Mouse (Mus musculus) pancreas, adult 10 weeks (tissue): ENCODE results near the gene Fkbp10. TPM values are rescaled to one million over a fixed set of nuclear protein-coding genes. Genes with fewer than 3 reads are reported as not detected.

Experiments used
- polyA plus RNA-seq: library from polyadenylated mRNA; stranded (reverse); fragments of 350-450 nt; fragmentation: Illumina TruSeq; extraction: RNeasy Lipid Tissue Mini Kit (QIAGEN cat#74804); gene quantifications from one replicate; pipeline ENCODE4 v1.2.3, GENCODE M21; 2015; ENCODE audit warnings: low read depth, low replicate concordance; ENCODE audit not compliant: insufficient read depth

Gene Fkbp10
- polyA plus RNA-seq = 7.2 TPM

GRCm38 (mm10) chr11:100414914-100415822 lies at the start of gene Fkbp10:
Gene Fkbp10 (plus strand): TSS chr11:100415697.

GRCm38 (mm10) chr11:100397600-100398389 lies 17.7 kb upstream of the Fkbp10 start, which contains the start of gene Jup:
Gene Jup (minus strand): TSS chr11:100397763.

GRCm38 (mm10) chr11:100414021-100414913 lies 1.2 kb upstream of the Fkbp10 start, which contains the start of gene P3h4:
Gene P3h4 (minus strand): TSS chr11:100414836.

GRCm38 (mm10) chr11:100441797-100442196 lies 26.3 kb downstream of the Fkbp10 start, which contains the start of the genes Nt5c3b and Klhl10:
Gene Nt5c3b (minus strand): TSS chr11:100441808.
Gene Klhl10 (plus strand): TSS chr11:100441917.

GRCm38 (mm10) chr11:100472197-100472934 lies 56.9 kb downstream of the Fkbp10 start, which contains the start of gene Klhl11:
Gene Klhl11 (minus strand): TSS chr11:100472741.

Other genes starting within 250 kb of the Fkbp10 start
- gene Krt9, start 222.5 kb upstream of the Fkbp10 start, polyA plus RNA-seq = not detected
- 1.7 TPM for gene Krt14, start 208.1 kb upstream of the Fkbp10 start, polyA plus RNA-seq
- not detected for gene Krt16, start 166.8 kb upstream of the Fkbp10 start, polyA plus RNA-seq
- not detected for gene Krt17, start 154.7 kb upstream of the Fkbp10 start, polyA plus RNA-seq
- not detected for gene Krt42, start 145.8 kb upstream of the Fkbp10 start, polyA plus RNA-seq
- gene Eif1, start 95.8 kb upstream of the Fkbp10 start, polyA plus RNA-seq = 260 TPM
- gene Gast, start 81.3 kb upstream of the Fkbp10 start, polyA plus RNA-seq = not detected
- 10.5 TPM for gene Hap1, start 59.6 kb upstream of the Fkbp10 start, polyA plus RNA-seq
- 26.4 TPM for gene Jup, start 17.9 kb upstream of the Fkbp10 start, polyA plus RNA-seq
- gene P3h4, start 861 bp upstream of the Fkbp10 start, polyA plus RNA-seq = 14.3 TPM
- 17.9 TPM for gene Nt5c3b, start 26.1 kb downstream of the Fkbp10 start, polyA plus RNA-seq
- gene Klhl10, start 26.2 kb downstream of the Fkbp10 start, polyA plus RNA-seq = not detected
- 2.5 TPM for gene Klhl11, start 57.0 kb downstream of the Fkbp10 start, polyA plus RNA-seq
- 43.7 TPM for gene Acly, start 112.3 kb downstream of the Fkbp10 start, polyA plus RNA-seq
- 1.3 TPM for gene Ttc25, start 129.9 kb downstream of the Fkbp10 start, polyA plus RNA-seq
- gene Cnp, start 159.2 kb downstream of the Fkbp10 start, polyA plus RNA-seq = 9.4 TPM
- gene Nkiras2, start 203.5 kb downstream of the Fkbp10 start, polyA plus RNA-seq = 4.3 TPM
- 115 TPM for gene Dnajc7, start 204.5 kb downstream of the Fkbp10 start, polyA plus RNA-seq